8 mouse cellular contexts compared by ENCODE assay signal in genomic region chr17:32947215-32947914, GRCm38 (mm10). TPM values are rescaled to one million over a fixed set of nuclear protein-coding genes. Genes with fewer than 3 reads are reported as not detected.
A peak's percentile ranks its signal among the peaks of the same experiment; 100 is the strongest.
DNase-seq lines count a peak whose midpoint lies in the region; ATAC-seq and TF ChIP-seq lines count a peak whose summit lies in the region.

TSS of gene Cyp4f13 (minus strand) at chr17:32947402.

- H3K27ac ChIP-seq in embryonic facial prominence, embryonic 14.5 days (replicated peaks; ENCODE audit: low read depth, low read length) = peak within 1 kb of the TSS; percentile 56
- H3K27ac ChIP-seq in heart, adult 2 months = peak within 1 kb of the TSS; percentile 90
- H3K27ac ChIP-seq in limb, embryonic 14.5 days (replicated peaks; ENCODE audit: low read depth, low read length) = peak within 1 kb of the TSS; percentile 46; the same call in 1 of the 2 replicates
- H3K27ac ChIP-seq in midbrain, postnatal 0 days (ENCODE audit: low read depth, low read length) = peak within 1 kb of the TSS; percentile 48

- H3K4me3 ChIP-seq in embryonic facial prominence, embryonic 14.5 days (ENCODE audit: low read depth, low read length) = peak within 1 kb of the TSS; percentile 46
- H3K4me3 ChIP-seq in heart, adult 2 months = peak within 1 kb of the TSS; percentile 75
- peak within 1 kb of the TSS; percentile 50 for H3K4me3 ChIP-seq in limb, embryonic 14.5 days (replicated peaks; ENCODE audit: low read length)
- peak within 1 kb of the TSS; percentile 43 for H3K4me3 ChIP-seq in midbrain, postnatal 0 days (ENCODE audit: low read depth, low read length)

- TF ChIP-seq EP300 in heart, adult 2 months (IDR thresholded peaks at IDR 0.05; ENCODE audit: insufficient read depth, low read depth, low read length) = peak; percentile 97

- peak; percentile 89 for DNase-seq in 3134 (ENCODE audit: extremely low read depth, insufficient read length, low spot score)
- DNase-seq in adrenal gland, postnatal 36 days = peak; percentile 100
- peak; percentile 96 for DNase-seq in embryonic facial prominence, embryonic 14.5 days (ENCODE audit: low spot score)
- DNase-seq in heart, adult 2 months = peak; percentile 98 to 100
- DNase-seq in kidney, adult 9 months = peak; percentile 99
- peak; percentile 95 for DNase-seq in limb, embryonic 14.5 days (ENCODE audit: low spot score)
- DNase-seq in midbrain, postnatal 0 days (ENCODE audit: low spot score) = peak; percentile 93
- DNase-seq in spleen, postnatal 14 days (ENCODE audit: low spot score in 2 of 2) = peak; percentile 86 to 88

- 0 out of 2 replicates have a peak, but pooled peaks cover 5% of the 10 kb centered on the region for H3K4me1 ChIP-seq in embryonic facial prominence, embryonic 14.5 days (ENCODE audit: control insufficient read depth, insufficient read depth, low read length)
- peaks cover 11% of the 10 kb centered on the region for H3K4me1 ChIP-seq in heart, adult 2 months (ENCODE audit: control insufficient read depth, insufficient read depth, low read length)
- peaks cover 7% of the 10 kb centered on the region; the same call in 1 of the 2 replicates for H3K4me1 ChIP-seq in limb, embryonic 14.5 days (ENCODE audit: control insufficient read depth, insufficient read depth, low read length)
- H3K4me1 ChIP-seq in midbrain, postnatal 0 days (ENCODE audit: insufficient read depth, low read length) = no peaks in the 10 kb centered on the region; the same call in 1 of the 2 replicates

- 27% methylated on average over 12 of the region's 12 CpGs for WGBS in embryonic facial prominence, embryonic 14.5 days
- 4% methylated on average over 12 of the region's 12 CpGs for WGBS in heart, adult 2 months
- 31% methylated on average over 12 of the region's 12 CpGs for WGBS in limb, embryonic 14.5 days
- whole genome bisulfite sequencing in midbrain, postnatal 0 days = 31% methylated on average over 12 of the region's 12 CpGs

- no peaks in the 10 kb centered on the region for H3K79me2 ChIP-seq in heart, adult 2 months (replicated peaks; ENCODE audit: control insufficient read depth, insufficient read depth, low read length)

- TF ChIP-seq POLR2A in heart, adult 2 months (IDR thresholded peaks at IDR 0.05; ENCODE audit: insufficient read depth, low read depth, low read length) = peak; percentile 98
- TF ChIP-seq POLR2A in limb, embryonic 14.5 days (IDR thresholded peaks at IDR 0.05; ENCODE audit: borderline replicate concordance, extremely low read depth, insufficient read depth, insufficient read length) = peak; percentile 30; the same call in 1 of the 2 replicates

- intact Hi-C loops in heart, adult 2 months (cut with DNase I) = loop anchor here (2.0 to 10.0 kb wide), 5 partner anchors 23 to 413 kb away; partner anchors contain the start of genes Cyp4f16, Zfp870 and Zfp871

- H3K9ac ChIP-seq in embryonic facial prominence, embryonic 14.5 days (ENCODE audit: low read depth, low read length) = peak within 1 kb of the TSS; percentile 70
- H3K9ac ChIP-seq in heart, adult 2 months (ENCODE audit: low read depth, low read length) = peak within 1 kb of the TSS; percentile 68
- H3K9ac ChIP-seq in limb, embryonic 14.5 days (ENCODE audit: low read depth, low read length, severe bottlenecking) = peak within 1 kb of the TSS; percentile 62
- H3K9ac ChIP-seq in midbrain, postnatal 0 days (replicated peaks; ENCODE audit: low read length, poor library complexity, severe bottlenecking) = peak within 1 kb of the TSS; percentile 51

- H3K9me3 ChIP-seq in embryonic facial prominence, embryonic 14.5 days (ENCODE audit: control insufficient read depth, low read length) = no peaks in the 10 kb centered on the region
- no peaks in the 10 kb centered on the region for H3K9me3 ChIP-seq in limb, embryonic 14.5 days (ENCODE audit: control insufficient read depth, low read length)
- H3K9me3 ChIP-seq in midbrain, postnatal 0 days (ENCODE audit: low read length) = no peaks in the 10 kb centered on the region

- peak; percentile 99 for ATAC-seq in embryonic facial prominence, embryonic 14.5 days (ENCODE audit: low read depth)
- peak; percentile 98 for ATAC-seq in limb, embryonic 14.5 days (ENCODE audit: low FRiP score, low read depth)
- ATAC-seq in midbrain, postnatal 0 days (ENCODE audit: low FRiP score) = peak; percentile 93

- no peaks in the 10 kb centered on the region for H3K27me3 ChIP-seq in embryonic facial prominence, embryonic 14.5 days (replicated peaks; ENCODE audit: control insufficient read depth, insufficient read depth, low read length)
- no peaks in the 10 kb centered on the region for H3K27me3 ChIP-seq in heart, adult 2 months (ENCODE audit: control insufficient read depth, insufficient read depth, low read length)
- no peaks in the 10 kb centered on the region for H3K27me3 ChIP-seq in limb, embryonic 14.5 days (ENCODE audit: control insufficient read depth, insufficient read depth, low read length)
- H3K27me3 ChIP-seq in midbrain, postnatal 0 days (ENCODE audit: insufficient read depth, low read length) = no peaks in the 10 kb centered on the region

- peak within 1 kb of the TSS; percentile 79 for H3K4me2 ChIP-seq in embryonic facial prominence, embryonic 14.5 days (ENCODE audit: low read depth, low read length)
- H3K4me2 ChIP-seq in limb, embryonic 14.5 days (replicated peaks; ENCODE audit: low read depth, low read length, severe bottlenecking) = peak within 1 kb of the TSS; percentile 87
- peak within 1 kb of the TSS; percentile 68 for H3K4me2 ChIP-seq in midbrain, postnatal 0 days (ENCODE audit: low read depth, low read length, poor library complexity, severe bottlenecking)

- H3K36me3 ChIP-seq in embryonic facial prominence, embryonic 14.5 days (ENCODE audit: control insufficient read depth, insufficient read depth, low read length) = no peaks in the 10 kb centered on the region
- H3K36me3 ChIP-seq in heart, adult 2 months (ENCODE audit: control insufficient read depth, insufficient read depth, low read length) = no peaks in the 10 kb centered on the region
- H3K36me3 ChIP-seq in limb, embryonic 14.5 days (ENCODE audit: control insufficient read depth, insufficient read depth, low read length) = no peaks in the 10 kb centered on the region
- H3K36me3 ChIP-seq in midbrain, postnatal 0 days (ENCODE audit: insufficient read depth, low read length) = no peaks in the 10 kb centered on the region

- no peak for TF ChIP-seq CTCF in heart, adult 2 months (IDR thresholded peaks at IDR 0.05)
- no peak for TF ChIP-seq CTCF in midbrain, postnatal 0 days (IDR thresholded peaks at IDR 0.05)

RNA-seq across cellular contexts. Expression of gene Cyp4f13, which starts in this region (rescaled TPM):
- 10 to 100 TPM; 58.3 to 67.2 TPM for total RNA-seq in adrenal gland, postnatal 36 days (2021)
- 11.6 and 12.8 TPM in 2 replicates for polyA plus RNA-seq in embryonic facial prominence, embryonic 14.5 days (2014; fragmentation: Nextera tagmentation; extraction: Ambion mirVana)
- total RNA-seq in heart, adult 2 months (2021) = 10 to 100 TPM; 11.2 to 12.7 TPM
- 21.1 and 22.9 TPM in 2 replicates for polyA plus RNA-seq in heart, adult 2 months (2012; rRNA removed)
- 22.1 and 23.6 TPM in 2 replicates for polyA plus RNA-seq in limb, embryonic 14.5 days (2012; rRNA removed)
- polyA plus RNA-seq in limb, embryonic 14.5 days (2014; fragmentation: Nextera tagmentation; extraction: Ambion mirVana) = 11.7 and 12.8 TPM in 2 replicates
- total RNA-seq in midbrain, postnatal 0 days (2014; rRNA removed) = 8.9 and 15.1 TPM in 2 replicates
- polyA plus RNA-seq in midbrain, postnatal 0 days (2015; fragmentation: Nextera tagmentation; extraction: Ambion mirVana) = 8.0 and 8.7 TPM in 2 replicates

Comparison
In these comparisons a context has a peak if more than half of its experiments do, and no peak if none do; other contexts are left out.
1. Peak in every context shown above with its lines: DNase-seq, ATAC-seq, H3K4me3 ChIP-seq and H3K27ac ChIP-seq.